Mouse (Mus musculus): ENCODE measurements around the gene Gm6169.
"Not testable (repeated sequence)": the region's sequence is repeated elsewhere in the genome, so short reads cannot be mapped to it uniquely, and the experiment has no call there.

Gm6169 gene

GRCm38 (mm10) chr13:97067691-97068090, 31.3 kb downstream of the Gm6169 start:
- DNase-seq: no peak

GRCm38 (mm10) chr13:97066649-97067550, 32.1 kb downstream of the Gm6169 start, which contains the start of gene Fam169a:
TSS of gene Fam169a (plus strand) at chr13:97067286.
- DNase-seq: no peak

GRCm38 (mm10) chr13:97064844-97065621, 34.0 kb downstream of the Gm6169 start:
- DNase-seq: not testable (repeated sequence)

GRCm38 (mm10) chr13:97064413-97064812, 34.6 kb downstream of the Gm6169 start:
- no peak for DNase-seq

GRCm38 (mm10) chr13:97063431-97063830, 35.6 kb downstream of the Gm6169 start:
- DNase-seq: no peak

GRCm38 (mm10) chr13:97062151-97062550, 36.9 kb downstream of the Gm6169 start:
- DNase-seq: no peak

GRCm38 (mm10) chr13:97060331-97060730, 38.7 kb downstream of the Gm6169 start:
- DNase-seq: no peak

- no peak for DNase-seq
Measured at GRCm38 (mm10) chr13:97059746-97060145, 39.3 kb downstream of the Gm6169 start.

GRCm38 (mm10) chr13:97057817-97058216, 41.2 kb downstream of the Gm6169 start:
- no peak for DNase-seq

GRCm38 (mm10) chr13:97053844-97054243, 45.2 kb downstream of the Gm6169 start:
- no peak for DNase-seq

- DNase-seq: no peak
Measured at GRCm38 (mm10) chr13:97052667-97053066, 46.4 kb downstream of the Gm6169 start.

- no peak for DNase-seq
Measured at GRCm38 (mm10) chr13:97051158-97051557, 47.9 kb downstream of the Gm6169 start.

All from thymus, adult 18-20 months (tissue).